Mouse (Mus musculus) megakaryocyte, embryonic 14.5 days (primary cell): ENCODE data around the gene Plxna1.

Experiments used
- FLI1 ChIP-seq: IDR thresholded peaks from 2 replicates; pipeline ENCODE4 v1.6.1; 2012; ENCODE audit warnings: low read length, inconsistent platforms, mixed read lengths
- GATA1 ChIP-seq: IDR thresholded peaks from 3 replicates; pipeline ENCODE4 v1.6.1; 2012; ENCODE audit warnings: mixed read lengths, low read length, inconsistent platforms, borderline replicate concordance

DNA sequence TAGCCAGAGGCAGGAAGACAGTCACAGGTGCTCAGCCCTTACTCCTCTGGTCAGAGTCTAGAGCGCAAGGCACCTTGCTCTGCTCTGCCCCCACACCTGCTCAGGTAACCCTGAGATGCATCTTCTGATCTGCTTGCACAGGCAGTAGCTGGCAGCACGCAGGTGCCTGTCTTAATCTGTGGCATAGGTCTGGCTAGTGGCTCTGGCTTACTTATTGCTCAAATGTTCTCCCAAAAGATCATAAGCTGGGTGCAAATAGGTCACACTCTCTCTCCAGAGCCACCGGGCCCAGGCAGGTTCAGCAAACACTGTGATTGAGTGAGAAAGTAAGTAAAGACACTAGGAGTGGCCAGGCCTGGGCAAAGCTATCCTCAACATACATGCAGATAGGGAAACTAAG is 3.2 kb downstream of the Plxna1 start:
- TF ChIP-seq GATA1, result no peak
- TF ChIP-seq FLI1, result no peak
